Mouse (Mus musculus) hindbrain, embryonic 11.5 days (tissue): ENCODE data around the gene Gm3045. TPM values are rescaled to one million over a fixed set of nuclear protein-coding genes. Genes with fewer than 3 reads are reported as not detected.

Experiments
- ATAC-seq: fragments of 200-750 bp; cut with Nextera tagmentation; 2 replicates; pipeline ENCODE4 v1.8.0; 2017; ENCODE audit warnings: mild to moderate bottlenecking, moderate TSS enrichment, moderate library complexity; ENCODE audit not compliant: low FRiP score
- DNase-seq: peaks from one replicate; pipeline ENCODE4 v3.0.0-alpha.2; 2015; ENCODE audit warnings: low spot score
- H3K27ac ChIP-seq: fragments of 300-500 bp; sonication (generic); 2 replicates; pipeline ENCODE4 v1.5.1; 2014; ENCODE audit warnings: mild to moderate bottlenecking, low read depth, low read length
- H3K27me3 ChIP-seq: fragments of 300-500 bp; sonication (generic); 2 replicates; pipeline ENCODE4 v1.6.1; 2014; ENCODE audit warnings: mild to moderate bottlenecking, low read length, moderate library complexity, mixed read lengths; ENCODE audit not compliant: control insufficient read depth, insufficient read depth
- H3K36me3 ChIP-seq: fragments of 300-500 bp; sonication (generic); 2 replicates; pipeline ENCODE4 v1.6.1; 2014; ENCODE audit warnings: mild to moderate bottlenecking, low read length, moderate library complexity, mixed read lengths; ENCODE audit not compliant: control insufficient read depth, insufficient read depth
- H3K4me1 ChIP-seq: fragments of 300-500 bp; sonication (generic); replicated peaks from 2 replicates; pipeline ENCODE4 v1.6.1; 2014; ENCODE audit warnings: low read length, mixed read lengths; ENCODE audit not compliant: control insufficient read depth, insufficient read depth
- H3K4me2 ChIP-seq: fragments of 300-500 bp; sonication (generic); replicated peaks from 2 replicates; pipeline ENCODE4 v1.6.1; 2014; ENCODE audit warnings: mild to moderate bottlenecking, low read depth, low read length
- H3K4me3 ChIP-seq: fragments of 300-500 bp; sonication (generic); 2 replicates; pipeline ENCODE4 v1.5.1; 2014; ENCODE audit warnings: low read depth, low read length
- H3K9ac ChIP-seq: fragments of 300-500 bp; sonication (generic); 2 replicates; pipeline ENCODE4 v1.6.1; 2014; ENCODE audit warnings: low read depth, low read length
- H3K9me3 ChIP-seq: fragments of 300-500 bp; sonication (generic); 2 replicates; pipeline ENCODE4 v1.6.1; 2016; ENCODE audit warnings: low read length; ENCODE audit not compliant: control insufficient read depth
- WGBS: fragments of 180-500 bp; shearing (Covaris S2); extraction: QIAGEN DNeasy Blood & Tissue Kit; methylation state at CpG from one replicate; pipeline ENCODE4 v1.1.7; 2014; 5-methylcytosine and 5-hydroxymethylcytosine counted together
- polyA plus RNA-seq: library from polyadenylated mRNA; unstranded; fragments of >200 nt; fragmentation: Nextera tagmentation; extraction: Ambion mirVana; gene quantifications from 2 replicates; pipeline ENCODE4 v1.2.1, GENCODE M21; 2014

The Gm3045 gene
- polyA plus RNA-seq = not detected in 2 replicates

GRCm38 (mm10) chr13:56426365-56426764 is at the start of gene Gm3045:
Gene Gm3045 (plus strand): TSS chr13:56426594.
- Histone ChIP-seq H3K4me1 (no peaks in the 10 kb centered on the region), H3K9me3 (no peaks in the 10 kb centered on the region), H3K4me2 (no peak within 1 kb of the TSS)

GRCm38 (mm10) chr13:56380855-56381685 is 45.3 kb upstream of the Gm3045 start:
- no peak overlapping the region for H3K9ac ChIP-seq
- H3K27me3 ChIP-seq = no peaks in the 10 kb centered on the region
- DNase-seq (no peak), ATAC-seq (no peak)
- WGBS = 70% methylated on average over 14 of the region's 14 CpGs
- H3K4me3 ChIP-seq = no peak overlapping the region
- no peaks in the 10 kb centered on the region for H3K36me3 ChIP-seq
- H3K27ac ChIP-seq = no peak overlapping the region
- H3K4me1 ChIP-seq = no peaks in the 10 kb centered on the region
- no peaks in the 10 kb centered on the region for H3K9me3 ChIP-seq
- H3K4me2 ChIP-seq = no peak overlapping the region

More at GRCm38 (mm10) chr13:56426365-56426764, at the start of gene Gm3045:
- Histone ChIP-seq H3K36me3 (no peaks in the 10 kb centered on the region), H3K27me3 (no peaks in the 10 kb centered on the region), H3K27ac (no peak within 1 kb of the TSS), H3K4me3 (no peak within 1 kb of the TSS), H3K9ac (no peak within 1 kb of the TSS)
- DNase-seq = no peak
- WGBS = 80% methylated on average over 4 of the region's 4 CpGs
- ATAC-seq = no peak

DNA sequence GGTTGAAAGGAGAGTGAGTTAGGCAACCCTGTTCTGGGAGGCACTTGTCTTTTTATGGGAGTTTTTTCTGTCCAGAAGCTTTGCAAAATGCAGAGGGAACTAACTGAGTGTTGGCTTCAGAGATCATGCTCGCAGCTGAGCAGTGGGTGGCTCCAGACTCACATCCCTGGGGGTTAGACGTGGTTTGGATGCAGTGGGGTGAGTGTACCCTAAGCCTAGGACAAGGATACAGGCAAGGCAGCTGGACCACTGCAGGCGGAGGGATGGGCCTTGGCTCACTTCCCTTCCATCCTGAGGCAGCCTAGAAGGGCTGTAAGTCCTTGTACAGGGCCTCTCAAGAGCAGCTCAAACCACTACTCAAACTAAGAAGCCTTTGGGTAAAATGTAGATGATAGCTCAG is 43.0 kb upstream of the Gm3045 start:
- Histone ChIP-seq H3K9me3 (no peaks in the 10 kb centered on the region), H3K27ac (no peak overlapping the region), H3K4me2 (no peak overlapping the region), H3K36me3 (no peaks in the 10 kb centered on the region), H3K27me3 (no peaks in the 10 kb centered on the region), H3K4me1 (no peaks in the 10 kb centered on the region), H3K9ac (no peak overlapping the region), H3K4me3 (no peak overlapping the region)
- 82% methylated on average over 3 of the region's 3 CpGs for WGBS
- DNase-seq (no peak), ATAC-seq (no peak)

DNA sequence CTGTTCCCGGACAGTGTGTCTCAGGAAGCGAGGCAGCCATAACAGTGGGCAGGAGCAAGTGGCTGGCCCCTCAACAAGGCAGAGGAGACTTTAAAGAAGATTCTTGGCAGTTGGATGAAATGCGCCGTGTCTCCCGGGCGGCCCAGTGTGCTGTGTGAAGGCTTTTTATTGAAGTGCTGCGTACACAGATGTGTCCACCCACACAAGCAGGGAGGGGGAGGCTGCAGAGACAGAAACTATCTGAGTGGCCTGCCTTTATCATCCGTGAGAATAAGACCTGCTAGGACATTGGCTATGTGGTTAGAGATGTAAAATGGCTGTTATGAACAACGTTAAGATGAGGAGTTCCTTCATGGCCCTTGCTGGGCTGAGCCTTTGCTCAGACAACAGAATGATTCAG is 40.0 kb upstream of the Gm3045 start:
- Histone ChIP-seq H3K9me3 (no peaks in the 10 kb centered on the region), H3K27me3 (no peaks in the 10 kb centered on the region), H3K4me2 (no peak overlapping the region), H3K36me3 (no peaks in the 10 kb centered on the region), H3K27ac (no peak overlapping the region), H3K4me1 (no peaks in the 10 kb centered on the region), H3K9ac (no peak overlapping the region), H3K4me3 (no peak overlapping the region)
- ATAC-seq (no peak), DNase-seq (no peak)
- WGBS = 76% methylated on average over 9 of the region's 9 CpGs

DNA sequence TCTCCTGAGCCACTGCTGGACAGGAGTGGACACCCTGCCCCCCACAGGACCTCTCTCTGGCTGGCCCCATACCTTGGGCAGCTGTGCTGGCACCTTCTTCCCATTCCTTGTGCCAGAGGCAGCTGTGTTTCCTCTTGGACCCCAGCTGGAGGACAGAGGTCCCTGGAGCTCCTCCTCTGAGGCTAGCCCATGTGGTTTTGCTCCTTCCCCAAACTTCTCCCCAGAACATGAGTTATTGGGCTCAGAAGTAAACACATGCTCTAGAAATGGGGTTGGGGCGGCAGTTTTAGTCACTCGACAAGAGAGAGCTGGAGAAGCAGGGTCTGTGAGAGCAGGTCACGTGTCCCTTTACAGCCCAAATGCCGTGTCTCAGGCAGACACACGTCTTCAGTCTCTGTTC is 39.0 kb upstream of the Gm3045 start:
- DNase-seq (no peak), ATAC-seq (no peak)
- H3K27me3 ChIP-seq = no peaks in the 10 kb centered on the region
- H3K9ac ChIP-seq = no peak overlapping the region
- no peaks in the 10 kb centered on the region for H3K4me1 ChIP-seq
- no peaks in the 10 kb centered on the region for H3K36me3 ChIP-seq
- no peak overlapping the region for H3K4me2 ChIP-seq
- no peaks in the 10 kb centered on the region for H3K9me3 ChIP-seq
- no peak overlapping the region for H3K27ac ChIP-seq
- 79% methylated on average over 5 of the region's 5 CpGs for WGBS
- no peak overlapping the region for H3K4me3 ChIP-seq

DNA sequence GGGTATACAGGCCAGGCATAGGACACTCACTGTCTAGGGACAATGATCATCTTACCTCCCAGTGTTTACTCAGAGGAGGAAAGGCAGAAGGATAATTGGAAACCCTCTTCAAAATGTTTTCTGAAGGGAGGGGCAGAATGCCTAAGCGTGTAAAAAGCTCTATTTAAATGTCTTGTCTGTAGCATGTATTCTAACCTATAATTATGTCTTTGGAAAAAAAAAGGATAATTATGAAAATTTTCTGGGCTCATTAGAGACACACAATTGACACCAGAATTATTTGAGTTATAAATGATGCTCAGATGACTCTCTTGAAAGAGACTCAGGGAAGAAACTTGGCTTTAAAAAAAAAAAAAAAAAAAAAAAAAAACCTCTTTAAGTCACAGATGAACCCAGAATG is 38.4 kb upstream of the Gm3045 start:
- Histone ChIP-seq H3K9ac (no peak overlapping the region), H3K36me3 (no peaks in the 10 kb centered on the region), H3K4me3 (no peak overlapping the region), H3K9me3 (no peaks in the 10 kb centered on the region), H3K4me1 (no peaks in the 10 kb centered on the region), H3K4me2 (no peak overlapping the region), H3K27ac (no peak overlapping the region), H3K27me3 (no peaks in the 10 kb centered on the region)
- no peak for ATAC-seq
- DNase-seq = no peak
- WGBS = 84% methylated on average over 1 of the region's 1 CpGs

DNA sequence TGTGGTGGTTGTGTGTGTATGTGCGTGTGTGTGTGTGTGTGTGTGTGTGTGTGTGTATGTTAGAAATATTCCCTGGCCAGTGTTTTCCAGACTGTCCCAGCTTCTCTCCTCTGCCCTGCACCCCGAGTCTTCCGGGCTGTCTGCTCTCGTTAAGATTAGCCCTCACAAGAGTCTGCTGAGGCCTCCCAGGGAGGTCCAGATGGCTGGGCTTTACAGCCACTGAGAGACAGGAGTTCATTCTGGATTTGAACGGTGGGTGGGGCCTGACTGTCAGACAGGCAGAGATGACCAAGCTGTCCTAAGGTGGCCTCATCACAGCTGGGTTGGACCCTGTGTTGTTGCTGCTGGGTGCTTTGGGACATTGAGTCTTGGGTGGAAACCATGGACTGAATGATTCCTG is 28.8 kb upstream of the Gm3045 start:
- WGBS = 64% methylated on average over 5 of the region's 5 CpGs
- no peak for DNase-seq

GRCm38 (mm10) chr13:56401186-56401585 is 25.2 kb upstream of the Gm3045 start:
- DNase-seq = no peak
- WGBS = 49% methylated on average over 4 of the region's 4 CpGs
- H3K36me3 ChIP-seq = no peaks in the 10 kb centered on the region
- H3K4me3 ChIP-seq = no peak overlapping the region
- no peak overlapping the region for H3K27ac ChIP-seq
- no peak overlapping the region for H3K4me2 ChIP-seq
- H3K9ac ChIP-seq = no peak overlapping the region
- H3K9me3 ChIP-seq = no peaks in the 10 kb centered on the region
- ATAC-seq = no peak
- no peaks in the 10 kb centered on the region for H3K27me3 ChIP-seq
- no peaks in the 10 kb centered on the region for H3K4me1 ChIP-seq

More for the DNA sequence above, 28.8 kb upstream of the Gm3045 start:
- no peak overlapping the region for H3K27ac ChIP-seq
- H3K4me2 ChIP-seq = no peak overlapping the region
- H3K36me3 ChIP-seq = no peaks in the 10 kb centered on the region
- H3K4me1 ChIP-seq = no peaks in the 10 kb centered on the region
- no peak for ATAC-seq
- no peaks in the 10 kb centered on the region for H3K27me3 ChIP-seq
- no peaks in the 10 kb centered on the region for H3K9me3 ChIP-seq
- no peak overlapping the region for H3K4me3 ChIP-seq
- no peak overlapping the region for H3K9ac ChIP-seq

- ATAC-seq = no peak
- WGBS = 81% methylated on average over 8 of the region's 8 CpGs
Observed at GRCm38 (mm10) chr13:56403381-56404086, 22.9 kb upstream of the Gm3045 start.

More at GRCm38 (mm10) chr13:56403381-56404086, 22.9 kb upstream of the Gm3045 start:
- Histone ChIP-seq H3K4me3 (no peak overlapping the region), H3K36me3 (no peaks in the 10 kb centered on the region), H3K27ac (no peak overlapping the region), H3K27me3 (no peaks in the 10 kb centered on the region), H3K9me3 (no peaks in the 10 kb centered on the region), H3K4me2 (no peak overlapping the region), H3K9ac (no peak overlapping the region), H3K4me1 (no peaks in the 10 kb centered on the region)
- DNase-seq = no peak
